Mouse (Mus musculus): ENCODE data around the gene Hist1h2bf. TPM values are rescaled to one million over a fixed set of nuclear protein-coding genes. Genes with fewer than 3 reads are reported as not detected.

Gene Hist1h2bf
- total RNA-seq, 1 experiment from 2014 or later: 88.7 TPM

Other genes starting within 250 kb of the Hist1h2bf start
- 18.6 TPM for gene Zfp322a, start 205.0 kb downstream of the Hist1h2bf start, total RNA-seq (2023)
- gene Abt1, start 150.3 kb downstream of the Hist1h2bf start, total RNA-seq (2023): 17.1 TPM
- gene Btn1a1, start 108.3 kb downstream of the Hist1h2bf start, total RNA-seq (2023): not detected
- 0.55 TPM for gene Btn2a2, start 85.3 kb downstream of the Hist1h2bf start, total RNA-seq (2023)
- gene Hist1h4h, start 43.1 kb downstream of the Hist1h2bf start, total RNA-seq (2023): 235 TPM
- 10.3 TPM for gene Hist1h2af, start 40.3 kb downstream of the Hist1h2bf start, total RNA-seq (2023)
- gene Hist1h3g, start 38.8 kb downstream of the Hist1h2bf start, total RNA-seq (2023): 2.5 TPM
- gene Hist1h2bh, start 30.8 kb downstream of the Hist1h2bf start, total RNA-seq (2023): 3.6 TPM
- 57.2 TPM for gene Hist1h3f, start 30.1 kb downstream of the Hist1h2bf start, total RNA-seq (2023)
- 35.5 TPM for gene Hist1h4f, start 22.5 kb downstream of the Hist1h2bf start, total RNA-seq (2023)
- gene Hist1h1d, start 20.9 kb downstream of the Hist1h2bf start, total RNA-seq (2023): 8.0 TPM
- gene Hist1h3e, start 11.8 kb downstream of the Hist1h2bf start, total RNA-seq (2023): 113 TPM
- 10.3 TPM for gene Hist1h2ae, start 3.0 kb downstream of the Hist1h2bf start, total RNA-seq (2023)
- 137 TPM for gene Hist1h2bg, start 2.8 kb downstream of the Hist1h2bf start, total RNA-seq (2023)
- 2.5 TPM for gene Hist1h2ad, start 185 bp upstream of the Hist1h2bf start, total RNA-seq (2023)
- gene Hist1h3d, start 1.6 kb upstream of the Hist1h2bf start, total RNA-seq (2023): 2.8 TPM
- gene Hist1h4d, start 7.4 kb upstream of the Hist1h2bf start, total RNA-seq (2023): 122 TPM
- 14.7 TPM for gene Hist1h2be, start 46.9 kb upstream of the Hist1h2bf start, total RNA-seq (2023)
- gene Hist1h1e, start 48.4 kb upstream of the Hist1h2bf start, total RNA-seq (2023): 187 TPM
- gene Hist1h2ac, start 109.8 kb upstream of the Hist1h2bf start, total RNA-seq (2023): 6.8 TPM
- 7.9 TPM for gene Hist1h2bc, start 110.0 kb upstream of the Hist1h2bf start, total RNA-seq (2023)
- gene Hist1h1t, start 121.6 kb upstream of the Hist1h2bf start, total RNA-seq (2023): not detected
- 147 TPM for gene Hist1h4c, start 124.3 kb upstream of the Hist1h2bf start, total RNA-seq (2023)
- 2.7 TPM for gene Hfe, start 136.7 kb upstream of the Hist1h2bf start, total RNA-seq (2023)
- gene Hist1h1c, start 164.6 kb upstream of the Hist1h2bf start, total RNA-seq (2023): 839 TPM
- gene Hist1h3c, start 171.4 kb upstream of the Hist1h2bf start, total RNA-seq (2023): 4.1 TPM
- gene Hist1h2bb, start 172.5 kb upstream of the Hist1h2bf start, total RNA-seq (2023): 15.1 TPM
- 16.9 TPM for gene Hist1h2ab, start 176.9 kb upstream of the Hist1h2bf start, total RNA-seq (2023)
- gene Hist1h3b, start 178.1 kb upstream of the Hist1h2bf start, total RNA-seq (2023): 17.1 TPM
- gene Hist1h4b, start 182.8 kb upstream of the Hist1h2bf start, total RNA-seq (2023): 49.5 TPM
- gene Hist1h4a, start 187.0 kb upstream of the Hist1h2bf start, total RNA-seq (2023): 122 TPM
- 170 TPM for gene Hist1h3a, start 188.2 kb upstream of the Hist1h2bf start, total RNA-seq (2023)
- gene Hist1h1a, start 189.5 kb upstream of the Hist1h2bf start, total RNA-seq (2023): 23.5 TPM
- gene Trim38, start 195.7 kb upstream of the Hist1h2bf start, total RNA-seq (2023): not detected
- gene Slc17a2, start 232.8 kb upstream of the Hist1h2bf start, total RNA-seq (2023): not detected

All from CD8-positive naive resting alpha-beta T cell, adult 57 days (primary cell).